Mouse (Mus musculus) embryonic fibroblast, embryonic 13.5 days (primary cell): ENCODE measurements around the gene Smpd1.

Source experiments
- CTCF ChIP-seq: IDR thresholded peaks from 2 replicates; pipeline ENCODE4 v1.5.1; 2011; ENCODE audit warnings: mild to moderate bottlenecking, control low read depth, low read length, moderate library complexity, borderline replicate concordance; ENCODE audit not compliant: insufficient read depth
- POLR2A ChIP-seq: IDR thresholded peaks from 2 replicates; pipeline ENCODE4 v1.6.1; 2011; ENCODE audit warnings: low read depth, mild to moderate bottlenecking, control low read depth, low read length, moderate library complexity

DNA sequence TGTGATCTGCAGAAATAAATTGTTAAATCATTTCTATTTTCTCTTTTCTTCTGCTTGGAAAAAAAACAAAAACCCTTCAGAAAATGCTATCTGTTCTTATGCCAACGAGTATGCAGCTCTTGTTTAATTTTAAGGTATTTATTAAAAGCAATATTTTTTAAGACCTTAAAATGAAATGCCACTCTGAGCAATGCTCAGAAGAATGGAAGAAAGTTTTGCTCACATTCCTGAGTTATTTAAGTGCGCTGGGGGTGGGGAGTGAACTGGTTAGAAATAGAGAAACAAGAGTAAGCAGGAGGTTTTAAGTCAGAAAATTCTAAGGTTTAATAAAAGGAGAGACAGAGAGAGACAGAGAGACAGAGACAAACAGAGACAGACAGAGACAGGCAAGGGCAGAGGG, 34.4 kb upstream of the Smpd1 start:
- TF ChIP-seq CTCF (no peak), POLR2A (no peak)
